Mouse (Mus musculus): ENCODE measurements around the gene Foxn3.

DNA sequence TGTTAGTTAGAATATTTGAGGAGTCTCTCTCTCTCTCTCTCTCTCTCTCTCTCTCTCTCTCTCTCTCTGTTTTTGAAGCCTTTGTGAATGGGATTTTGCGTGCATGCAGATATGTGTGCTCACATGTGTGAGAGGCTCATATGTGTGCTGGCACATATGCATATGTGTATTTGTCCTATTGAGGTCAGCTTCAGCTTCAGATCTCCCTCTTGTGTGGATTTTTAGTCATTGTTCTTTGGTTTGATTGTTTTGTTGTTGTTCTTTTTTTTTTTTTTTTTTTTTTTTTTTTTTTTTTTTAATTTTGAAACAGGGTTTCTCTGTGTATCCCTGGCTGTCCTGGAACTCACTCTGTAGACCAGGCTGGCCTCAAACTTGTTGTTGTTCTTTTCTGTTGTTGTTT lies 100.5 kb downstream of the Foxn3 start:
- no peak for TF ChIP-seq CTCF (IDR thresholded peaks at IDR 0.05; ENCODE audit: insufficient read depth, low read depth, low read length)
- no peak for TF ChIP-seq POLR2A (IDR thresholded peaks at IDR 0.05; ENCODE audit: insufficient read depth, low read depth, low read length)

Data from olfactory bulb, adult 2 months (tissue).